Mouse (Mus musculus) frontal cortex, postnatal 10 days (tissue): Measurements from ENCODE around the gene Spry1.

ENCODE experiments used
- DNase-seq, 2 experiments: peaks; one replicate each; pipeline ENCODE4 v3.0.0; 2022; ENCODE audit warnings: low spot score in 2 of 2, mixed read lengths in 1 of 2

The Spry1 gene

DNA sequence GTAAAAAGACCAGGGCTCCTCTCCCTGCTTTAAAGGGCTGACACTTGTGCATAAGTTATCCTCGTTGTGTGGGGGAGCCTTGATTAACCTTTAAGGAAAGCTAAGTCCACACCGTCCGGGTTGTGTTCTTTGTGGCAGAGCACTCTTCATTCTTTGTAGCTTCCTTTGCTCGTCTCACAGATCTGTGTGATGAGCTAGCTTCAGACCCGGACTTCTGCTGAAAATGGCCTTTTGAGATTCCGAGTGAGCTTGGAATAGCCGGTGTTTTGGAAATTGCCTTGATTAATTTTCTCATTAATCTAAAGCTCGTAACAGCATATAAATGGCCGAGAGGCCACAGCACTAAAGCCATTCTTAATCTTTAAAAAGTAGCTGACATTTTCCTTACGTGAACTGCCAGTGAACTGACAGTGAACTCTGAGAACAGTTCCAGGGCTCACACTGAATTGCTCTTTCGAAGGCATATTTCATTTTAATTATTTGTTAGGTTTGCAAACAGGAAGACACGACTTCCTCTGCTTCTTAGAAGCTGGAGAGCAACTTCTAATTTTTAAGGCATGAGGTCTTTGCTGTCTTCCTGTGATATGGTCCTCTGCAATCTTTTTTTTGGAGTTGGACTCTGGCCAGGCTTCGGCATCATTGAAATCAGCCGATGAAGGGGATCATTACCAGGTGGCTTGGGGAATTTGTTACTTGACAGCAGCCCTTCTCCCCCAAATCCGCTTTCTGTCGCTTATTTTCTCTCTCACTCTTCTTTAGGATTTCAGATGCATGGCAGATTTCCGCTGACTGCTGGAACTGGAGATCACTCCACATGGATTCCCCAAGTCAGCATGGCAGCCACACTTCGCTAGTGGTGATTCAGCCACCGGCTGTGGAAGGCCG lies 2.3 kb downstream of the Spry1 start:
- DNase-seq, result peak in 1 of 2 experiments; percentile 9

DNA sequence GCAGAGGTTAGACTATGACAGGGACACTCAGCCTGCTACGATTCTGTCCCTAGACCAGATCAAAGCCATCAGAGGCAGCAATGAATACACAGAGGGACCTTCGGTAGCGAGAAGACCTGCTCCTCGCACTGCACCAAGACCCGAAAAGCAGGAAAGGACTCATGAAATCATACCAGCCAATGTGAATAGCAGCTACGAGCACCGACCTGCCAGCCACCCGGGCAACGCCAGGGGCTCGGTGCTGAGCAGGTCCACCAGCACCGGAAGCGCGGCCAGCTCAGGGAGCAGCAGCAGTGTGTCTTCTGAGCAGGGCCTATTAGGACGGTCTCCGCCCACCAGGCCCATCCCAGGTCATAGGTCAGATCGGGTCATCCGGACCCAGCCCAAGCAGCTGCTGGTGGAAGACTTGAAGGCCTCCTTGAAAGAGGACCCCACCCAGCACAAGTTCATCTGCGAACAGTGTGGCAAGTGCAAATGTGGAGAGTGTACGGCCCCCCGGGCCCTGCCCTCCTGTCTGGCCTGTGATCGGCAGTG lies 3.0 kb downstream of the Spry1 start:
- DNase-seq, result peak in 1 of 2 experiments; percentile 34

DNA sequence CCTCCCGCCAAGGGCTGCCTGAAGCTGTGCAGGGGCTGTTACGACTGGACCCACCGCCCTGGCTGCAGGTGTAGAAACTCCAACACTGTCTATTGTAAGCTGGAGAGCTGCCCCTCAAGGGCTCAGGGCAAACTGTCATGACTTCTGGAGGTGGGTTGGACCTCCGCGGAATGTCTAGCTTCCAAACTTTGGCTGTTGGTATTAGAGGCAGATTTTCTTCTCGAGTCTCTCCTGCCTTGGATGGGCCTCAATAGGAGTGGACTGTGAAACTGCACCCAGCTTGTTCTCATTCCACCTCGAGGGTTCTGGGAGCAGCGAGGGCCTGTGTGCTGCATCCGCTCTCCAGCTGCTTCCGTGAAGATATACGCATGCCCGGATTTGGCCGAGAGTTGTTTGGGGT lies 3.7 kb downstream of the Spry1 start:
- no peak for DNase-seq

DNA sequence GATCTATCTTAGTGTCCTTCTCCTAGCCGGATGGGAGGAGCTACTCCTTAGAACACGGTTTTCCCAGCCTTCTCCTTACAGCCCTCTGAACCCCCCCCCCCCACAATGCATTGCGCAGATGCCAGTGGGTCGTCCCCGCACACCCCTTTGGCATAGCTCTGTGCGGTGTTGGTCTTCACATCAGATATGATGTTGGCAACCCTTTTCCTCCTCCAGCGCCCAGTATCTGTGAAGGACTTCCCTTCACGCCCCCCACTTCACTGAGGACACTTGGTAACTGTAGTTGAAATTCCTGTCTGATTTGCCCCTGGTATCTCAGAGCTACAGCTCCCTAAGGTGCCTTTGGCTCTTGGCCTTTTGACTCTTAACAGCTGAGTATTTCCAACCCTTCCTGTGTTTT lies 4.2 kb downstream of the Spry1 start:
- DNase-seq, result no peak

DNA sequence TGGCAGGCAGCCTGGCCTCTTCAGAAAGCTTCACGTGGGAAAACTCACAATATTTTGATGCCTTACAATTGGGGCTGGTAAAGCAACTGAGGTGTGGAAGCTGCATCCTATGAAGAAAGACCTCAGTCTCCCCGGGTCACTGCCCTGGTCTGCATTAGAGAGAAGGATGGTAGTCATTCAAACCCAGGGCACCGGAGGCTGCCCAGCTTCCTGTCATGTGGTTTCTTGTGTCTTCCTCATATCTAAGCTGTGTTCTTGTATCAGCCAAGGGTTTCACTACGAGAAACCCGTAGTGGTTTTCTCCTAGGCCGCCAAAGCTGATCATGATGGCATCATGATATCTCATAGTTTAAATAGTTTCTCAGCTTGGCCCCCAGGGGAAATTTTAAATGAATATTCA lies 5.3 kb downstream of the Spry1 start:
- DNase-seq, result no peak

DNA sequence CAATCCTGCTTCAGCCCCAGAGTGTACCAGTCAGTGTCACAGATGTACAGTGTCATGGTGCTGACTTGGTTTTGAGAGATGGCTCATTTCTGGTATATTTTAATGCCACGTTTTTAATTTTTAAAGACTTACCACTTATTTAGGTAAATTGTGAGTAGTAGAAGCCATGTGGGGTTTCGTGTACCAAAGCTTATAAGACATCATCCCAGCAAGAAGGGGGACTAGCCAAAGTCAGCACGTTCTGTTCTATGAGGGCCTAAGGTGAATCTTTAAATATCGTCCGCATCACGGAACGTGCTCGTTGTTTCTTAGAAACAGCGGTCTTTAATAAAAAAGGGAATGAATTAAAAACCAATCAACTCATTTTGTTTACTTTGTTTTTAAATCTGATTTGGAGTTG lies 6.5 kb downstream of the Spry1 start:
- DNase-seq, result no peak

DNA sequence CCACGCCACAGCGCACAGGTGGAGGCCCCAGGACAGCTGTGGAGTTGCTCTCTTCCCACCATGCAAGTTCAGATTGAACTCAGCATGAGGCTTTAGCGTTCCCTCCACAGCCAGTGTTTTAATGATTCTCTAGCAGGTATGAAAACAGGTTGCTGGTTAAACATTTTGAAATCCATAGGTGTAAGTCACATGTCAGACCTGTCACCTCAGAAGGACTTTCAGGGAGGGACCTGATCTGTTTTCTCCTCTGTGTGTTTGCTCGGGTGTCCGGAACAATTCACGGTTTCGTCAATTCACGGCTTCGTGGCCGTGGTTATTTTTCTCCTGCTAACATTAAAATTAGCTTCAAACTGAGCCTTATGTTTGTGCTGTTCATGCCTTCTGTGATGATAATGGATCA lies 7.5 kb downstream of the Spry1 start:
- no peak for DNase-seq

DNA sequence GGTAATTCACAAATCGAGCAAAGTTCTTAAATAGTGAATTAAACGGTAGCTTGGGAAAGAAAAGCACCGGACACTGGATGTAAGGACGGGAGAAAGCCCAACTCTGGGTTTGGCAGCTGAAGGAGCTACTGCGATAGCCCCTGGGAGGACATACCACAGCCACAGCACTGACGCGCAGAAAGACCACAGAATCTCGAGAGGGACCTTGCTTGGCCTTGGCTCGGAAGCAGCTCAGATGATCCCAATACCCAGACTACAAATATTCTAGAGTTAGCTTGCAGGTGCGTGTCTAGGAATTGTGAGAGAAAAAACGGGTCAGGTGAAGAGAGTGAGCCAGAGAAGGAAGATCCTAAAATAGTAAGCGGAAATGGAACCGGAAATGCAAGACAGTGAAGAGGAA lies 8.5 kb downstream of the Spry1 start:
- no peak for DNase-seq

DNA sequence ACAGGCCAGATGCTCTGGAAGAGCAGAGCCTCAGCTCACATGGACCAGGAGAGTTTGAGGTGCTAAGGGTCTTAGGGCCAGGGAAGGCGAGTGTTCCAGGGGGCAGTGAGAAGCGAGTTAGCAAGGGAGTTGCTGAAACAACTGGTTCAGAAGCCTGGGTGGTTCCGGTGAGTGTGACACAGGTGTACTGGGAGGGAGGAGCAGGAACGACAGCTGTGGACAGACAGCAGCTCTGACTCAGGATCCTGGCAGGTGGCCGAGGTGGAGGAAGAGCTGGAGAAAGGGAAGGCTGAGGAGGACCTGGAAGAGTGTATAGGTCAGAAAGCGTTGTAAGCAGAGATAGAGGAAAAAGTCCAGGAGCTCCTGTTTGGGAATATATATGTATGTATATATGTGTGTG lies 9.5 kb downstream of the Spry1 start:
- DNase-seq, result no peak

DNA sequence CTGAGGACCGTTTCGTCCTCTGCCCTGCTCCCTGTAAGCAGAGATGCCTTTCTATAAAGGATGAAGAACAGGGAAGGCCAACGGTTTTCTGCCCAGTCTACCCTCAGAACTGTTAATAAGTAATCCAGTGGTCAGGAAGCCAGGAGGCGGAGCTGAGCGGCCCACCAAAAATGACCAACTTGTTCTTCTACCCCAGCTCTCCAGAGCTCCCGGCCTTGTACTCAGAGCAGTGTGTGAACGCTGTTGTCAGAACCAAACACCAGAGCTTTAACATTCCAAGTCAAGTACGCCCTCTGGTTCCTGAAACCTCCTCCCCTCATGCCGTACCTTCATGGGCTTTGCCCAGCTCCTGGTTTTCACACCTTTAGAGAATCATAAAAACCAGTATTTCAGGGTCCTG lies 12.8 kb downstream of the Spry1 start:
- DNase-seq, result no peak

DNA sequence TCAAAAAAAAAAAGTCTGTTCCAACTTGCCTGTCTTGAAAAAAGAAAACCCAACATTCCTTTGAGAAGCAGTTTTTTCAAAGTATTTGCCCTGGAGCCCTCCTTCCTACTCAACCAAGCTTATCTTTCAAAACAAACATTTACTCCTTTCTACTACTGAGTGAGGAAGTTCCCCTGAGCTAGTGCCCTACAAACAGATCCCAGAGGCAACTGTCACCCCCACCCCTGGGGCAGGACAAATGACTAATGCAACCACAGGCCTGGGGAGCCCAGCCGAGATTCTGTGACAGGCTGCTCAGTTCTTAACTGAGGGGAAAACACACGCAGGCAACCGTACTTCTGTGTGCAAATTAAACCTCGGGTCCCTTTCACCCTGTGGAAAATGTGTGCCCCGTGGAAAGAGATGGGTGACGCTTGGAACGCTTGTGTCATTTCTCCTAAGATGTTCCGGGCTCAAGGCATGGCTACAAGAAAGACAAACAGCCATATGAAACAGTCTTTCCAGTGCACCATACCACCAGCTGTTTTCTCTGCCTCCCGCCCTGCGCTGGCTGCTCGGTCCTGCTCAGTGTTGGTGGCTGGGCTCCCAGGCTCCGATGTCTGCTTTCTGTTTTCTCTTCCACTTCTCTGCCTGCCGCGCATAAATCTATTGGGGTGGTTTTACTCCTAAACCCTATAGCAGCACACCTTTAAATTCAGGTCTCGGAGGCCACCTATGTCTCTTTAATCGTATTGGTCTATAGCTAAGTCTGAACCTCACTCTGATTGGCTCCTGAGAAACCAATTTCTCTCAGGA lies 14.4 kb downstream of the Spry1 start:
- DNase-seq, result no peak

DNA sequence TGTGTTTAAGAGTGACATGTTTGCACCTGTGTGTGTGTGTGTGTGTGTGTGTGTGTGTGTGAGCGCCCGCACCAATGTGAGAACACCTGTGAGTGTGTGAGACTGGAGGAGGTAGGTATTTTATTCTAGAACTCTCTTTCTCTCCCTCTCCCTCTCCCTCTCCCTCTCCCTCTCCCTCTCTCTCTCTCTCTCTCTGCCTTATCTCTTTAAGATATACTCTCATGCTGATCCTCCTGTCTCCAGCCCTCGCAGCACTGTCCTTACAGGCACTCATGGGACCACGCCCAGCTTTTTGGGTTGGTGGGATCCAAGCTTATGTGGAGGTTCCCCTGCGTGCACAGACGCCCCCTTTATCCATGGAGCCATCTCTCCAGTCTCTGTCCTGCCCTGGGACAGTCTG lies 15.0 kb downstream of the Spry1 start:
- no peak for DNase-seq

DNA sequence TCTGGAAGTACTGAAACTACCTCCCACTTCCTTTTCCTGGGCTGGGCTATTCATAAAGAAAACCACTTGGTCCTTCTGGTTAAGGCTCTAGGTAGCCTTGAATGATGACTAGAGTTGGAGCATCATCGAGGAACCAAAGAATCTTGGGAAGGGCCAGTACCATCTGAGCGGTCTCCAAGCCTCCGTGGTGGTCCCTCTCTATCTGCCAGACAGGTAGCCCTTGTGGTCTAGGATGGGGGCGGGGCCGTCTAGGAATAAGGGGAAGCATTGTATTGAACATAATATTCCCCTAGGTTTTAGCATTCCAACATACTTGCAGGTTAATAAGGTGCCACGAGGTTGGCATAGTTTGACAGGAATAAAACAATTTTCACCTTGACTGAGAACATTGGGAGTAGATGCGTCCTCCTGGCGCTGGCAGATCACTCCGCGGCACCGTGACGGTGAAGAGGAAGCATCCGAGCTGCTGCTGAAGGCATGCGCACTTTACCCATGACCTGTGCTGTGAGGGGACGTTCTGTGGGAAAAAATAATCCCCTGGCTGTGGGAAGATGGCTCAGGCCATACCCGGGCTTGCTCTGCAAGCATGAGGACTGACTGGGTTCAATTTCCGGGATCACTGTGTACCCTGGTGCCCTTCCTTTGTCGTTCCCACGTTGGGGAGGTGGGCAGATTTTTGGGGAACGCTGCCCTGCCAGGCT lies 16.3 kb downstream of the Spry1 start:
- DNase-seq, result peak in 1 of 2 experiments; percentile 31

DNA sequence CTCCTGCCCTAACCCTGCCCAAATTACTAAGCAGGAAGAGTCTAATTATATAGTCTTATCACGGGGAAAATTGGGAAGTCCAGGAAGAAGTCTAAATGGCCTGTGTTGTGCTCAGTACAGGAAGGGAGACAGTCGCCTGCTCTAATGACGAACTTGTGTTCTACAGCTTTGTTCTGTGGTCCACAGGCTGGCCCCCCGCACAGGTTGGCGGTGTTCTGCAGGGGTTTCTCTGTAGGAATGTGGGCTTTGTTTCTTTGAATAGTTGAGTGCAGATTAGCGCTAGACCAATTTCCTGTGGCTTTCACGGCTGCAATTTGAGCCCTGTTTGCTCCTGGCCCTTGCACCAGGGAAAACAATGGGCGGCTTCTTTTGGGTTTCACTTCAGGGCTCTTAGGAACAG lies 17.3 kb downstream of the Spry1 start:
- DNase-seq, result no peak

DNA sequence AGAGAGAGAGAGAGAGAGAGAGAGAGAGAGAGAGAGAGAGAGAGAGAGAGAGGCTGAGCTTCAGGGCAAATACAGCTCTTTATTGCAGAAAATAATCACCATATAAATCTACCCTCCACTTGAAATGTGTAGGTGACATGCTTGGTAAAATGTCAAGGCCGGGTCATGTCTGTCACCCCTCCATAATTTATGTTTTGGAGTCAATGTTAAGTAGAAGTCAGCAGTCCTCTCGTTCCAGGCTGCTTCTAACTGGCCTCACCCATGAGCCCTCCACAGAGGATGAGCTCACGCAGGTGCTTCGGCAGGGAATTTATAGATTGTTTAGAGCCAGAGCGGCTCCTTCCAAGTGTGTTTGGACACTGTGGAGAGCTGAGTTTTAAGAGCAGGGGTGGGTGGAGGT lies 18.4 kb downstream of the Spry1 start:
- DNase-seq, result no peak

DNA sequence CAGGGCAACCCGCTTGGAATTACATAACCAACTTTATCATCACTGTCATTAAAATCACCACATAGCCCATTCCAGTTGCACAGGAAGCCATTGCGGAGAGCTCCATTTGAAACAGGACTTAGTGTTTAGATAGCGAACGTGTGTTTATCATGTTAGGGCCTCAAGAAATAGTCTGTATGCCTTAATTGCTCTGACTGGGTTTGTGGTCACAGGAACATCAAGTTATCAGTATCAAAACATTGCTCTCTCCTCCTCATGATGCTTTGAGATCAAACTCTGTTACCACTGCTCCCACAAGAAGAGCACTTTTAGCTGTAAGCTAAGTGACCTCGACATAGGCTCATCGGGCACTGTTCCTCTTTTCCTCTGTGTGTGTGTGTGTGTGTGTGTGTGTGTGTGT lies 19.9 kb downstream of the Spry1 start:
- DNase-seq, result no peak

DNA sequence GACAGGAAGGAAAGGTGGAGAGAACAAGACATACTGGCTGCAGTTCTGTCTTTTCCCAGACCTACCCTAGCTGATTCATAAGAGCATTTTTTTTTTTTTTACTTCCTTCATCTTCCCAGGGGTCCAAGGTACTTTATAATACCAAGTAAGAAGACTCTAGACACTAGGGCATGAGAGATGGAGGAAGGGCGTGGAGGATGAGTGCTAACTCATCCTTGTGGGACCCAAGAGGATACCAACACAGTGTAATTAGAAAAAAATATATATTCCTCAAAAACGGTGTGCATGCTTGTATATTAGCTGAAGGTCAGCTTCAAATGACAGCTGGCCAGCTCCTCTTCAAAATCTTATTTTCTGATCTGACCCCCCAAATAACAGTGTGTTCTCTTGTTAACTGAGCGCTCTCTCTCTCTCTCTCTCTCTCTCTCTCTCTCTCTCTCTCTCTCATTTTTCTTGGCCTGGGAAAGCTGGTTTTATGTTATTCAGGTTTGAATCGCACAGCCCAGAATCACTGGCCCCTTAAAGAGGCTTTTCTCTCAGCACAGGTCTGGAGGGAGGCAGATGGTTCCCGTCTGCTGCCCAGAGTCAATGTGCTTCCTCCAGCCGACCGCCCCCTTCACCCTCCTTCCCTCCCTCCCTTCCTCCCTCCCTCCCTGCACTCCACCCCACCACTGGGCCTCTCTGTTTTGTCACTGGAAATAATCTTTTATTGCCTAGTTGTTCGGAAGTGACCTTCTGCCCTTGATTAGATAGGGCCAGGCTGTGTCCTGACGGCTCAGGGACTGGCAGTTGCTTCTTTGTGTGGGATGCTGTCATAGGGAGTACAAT lies 26.8 kb downstream of the Spry1 start:
- DNase-seq, result no peak

DNA sequence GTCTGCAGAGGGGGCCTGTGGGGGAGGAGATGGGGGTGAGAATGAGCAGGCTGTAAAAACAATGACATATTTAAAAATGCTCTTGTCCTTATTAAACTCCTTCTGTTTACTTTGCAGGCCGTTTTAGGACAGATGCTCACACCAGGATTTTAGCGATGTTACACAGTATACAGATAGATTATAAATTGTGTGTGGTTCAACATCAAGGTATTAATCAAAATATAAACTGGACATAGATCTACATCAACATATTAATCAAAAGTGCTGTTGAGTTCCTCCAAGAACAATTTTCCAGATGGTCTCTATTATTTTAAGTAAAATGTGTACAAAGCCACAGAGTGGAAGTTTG lies 27.3 kb downstream of the Spry1 start:
- no peak for DNase-seq

DNA sequence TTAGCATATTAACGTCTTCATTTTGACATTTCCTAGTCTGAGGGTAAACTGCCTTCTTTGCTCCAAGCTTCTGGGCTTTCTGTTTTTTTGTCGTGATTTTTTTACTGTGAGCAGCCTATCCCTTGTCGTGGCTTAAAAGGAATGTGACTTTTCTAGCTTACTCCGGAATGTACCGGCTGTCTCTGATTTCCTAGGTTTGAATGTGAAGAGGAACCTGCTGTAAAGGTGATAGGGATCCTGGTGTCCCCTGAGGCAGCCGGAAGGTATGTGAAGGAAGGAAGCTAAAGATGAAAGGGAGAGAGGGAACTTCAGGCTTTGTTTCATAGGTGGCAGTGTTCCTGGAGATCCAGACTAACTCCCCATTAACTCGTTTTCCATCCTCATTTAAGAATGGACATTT lies 28.0 kb downstream of the Spry1 start:
- DNase-seq, result no peak

DNA sequence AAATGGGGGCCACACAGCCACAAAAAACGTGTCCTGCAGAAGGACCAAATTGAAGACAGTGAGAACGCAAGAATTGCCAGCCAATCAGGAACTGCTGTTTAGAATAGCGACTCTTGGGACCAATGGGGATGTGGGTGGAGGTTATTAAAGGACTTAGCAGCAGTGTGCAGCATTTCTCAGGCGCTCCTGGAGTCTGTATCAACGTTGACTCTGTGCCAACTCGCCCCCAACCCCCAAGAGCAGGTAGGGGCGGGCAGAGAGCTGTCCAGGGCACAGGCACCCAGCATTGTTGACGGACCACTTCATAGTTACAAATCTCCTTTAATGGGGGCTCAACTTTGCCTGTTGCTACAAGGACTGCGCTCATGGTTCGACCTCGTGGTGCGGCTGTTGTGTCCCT lies 28.9 kb downstream of the Spry1 start:
- no peak for DNase-seq

DNA sequence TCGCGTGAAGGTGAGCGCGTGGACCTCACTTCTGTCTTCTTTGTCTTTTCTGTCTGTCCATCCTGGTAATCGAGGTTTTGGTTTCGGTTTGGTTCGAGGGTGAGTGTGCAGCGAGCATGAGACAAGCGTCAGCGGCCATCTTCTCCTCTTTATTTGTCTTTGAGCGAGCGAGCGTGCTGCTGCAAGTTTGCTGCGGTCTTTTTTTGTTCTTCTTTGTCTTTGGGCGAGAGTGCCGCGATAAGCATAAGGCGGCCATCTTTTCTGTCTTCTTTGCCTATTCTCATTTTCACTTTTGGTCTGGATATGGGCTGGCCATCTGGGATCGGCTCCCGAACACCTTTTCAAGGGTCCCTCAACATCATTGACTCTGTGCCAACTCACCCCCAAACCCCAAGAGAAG lies 29.4 kb downstream of the Spry1 start:
- no peak for DNase-seq
